Mouse (Mus musculus): ENCODE results near the gene Ndufc2.

DNA sequence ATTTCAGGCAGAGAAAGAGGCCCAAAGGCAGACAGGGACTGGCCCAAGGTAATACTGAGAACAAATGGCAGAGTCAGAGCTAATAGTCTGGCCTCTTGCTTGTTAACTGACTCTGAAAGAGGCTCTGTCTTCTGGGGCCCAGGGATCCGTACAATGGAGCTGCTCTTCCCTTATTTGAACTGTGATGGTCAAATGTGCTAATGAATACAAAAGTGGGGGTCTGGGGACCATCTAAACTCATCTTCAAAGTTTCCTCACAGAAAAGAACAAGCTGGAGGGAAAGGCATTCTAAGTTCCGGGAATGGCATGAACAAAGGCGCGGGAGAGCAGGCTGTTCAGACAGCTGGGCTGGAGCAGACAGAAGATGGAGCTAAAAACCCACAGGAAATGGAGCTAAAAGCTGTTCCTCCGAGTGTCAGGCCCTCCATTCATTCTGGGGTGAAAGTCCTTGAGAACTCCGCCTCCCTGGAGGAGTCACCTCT is 47.3 kb downstream of the Ndufc2 start:
- TF ChIP-seq CTCF (IDR thresholded peaks at IDR 0.05; ENCODE audit: control insufficient read depth, insufficient read depth, insufficient read length): no peak
- no peak for TF ChIP-seq FOSL1 (IDR thresholded peaks at IDR 0.05; ENCODE audit: insufficient read depth, low read length, poor library complexity, severe bottlenecking)
- no peak for TF ChIP-seq USF1 (IDR thresholded peaks at IDR 0.05; ENCODE audit: low read depth)

Data from C2C12 (cell line).